ENCODE assay signal across 8 mouse cellular contexts in genomic region chr9:31279306-31279705, GRCm38 (mm10). TPM values are rescaled to one million over a fixed set of nuclear protein-coding genes. Genes with fewer than 3 reads are reported as not detected.
DNase-seq lines count a peak whose midpoint lies in the region; ATAC-seq and TF ChIP-seq lines count a peak whose summit lies in the region.

No protein-coding gene starts in this region.

- no peaks in the 10 kb centered on the region for H3K9me3 ChIP-seq in heart, embryonic 13.5 days
- H3K9me3 ChIP-seq in G1E (replicated peaks) = no peaks in the 10 kb centered on the region
- no peaks in the 10 kb centered on the region for H3K9me3 ChIP-seq in forebrain, embryonic 14.5 days (replicated peaks; ENCODE audit: control insufficient read depth, low read length)
- H3K9me3 ChIP-seq in liver, embryonic 15.5 days (replicated peaks) = no peaks in the 10 kb centered on the region

- DNase-seq in heart, postnatal 25 days (ENCODE audit: low spot score) = no peak
- no peak for DNase-seq in G1E (ENCODE audit: low spot score)
- no peak for DNase-seq in forebrain, embryonic 14.5 days (ENCODE audit: low spot score)
- DNase-seq in cerebellum, postnatal 14 days = no peak
- no peak for DNase-seq in cerebellum, adult 18-20 months

- peak overlapping the region; percentile 72 for H3K4me2 ChIP-seq in heart, embryonic 13.5 days
- H3K4me2 ChIP-seq in forebrain, embryonic 14.5 days (ENCODE audit: low read length) = peak overlapping the region; percentile 75
- peak overlapping the region; percentile 85 for H3K4me2 ChIP-seq in liver, embryonic 15.5 days

- H3K4me3 ChIP-seq in heart, embryonic 13.5 days = peak overlapping the region; percentile 87
- H3K4me3 ChIP-seq in G1E (ENCODE audit: low read depth, low read length) = peak overlapping the region; percentile 90
- H3K4me3 ChIP-seq in forebrain, embryonic 14.5 days (ENCODE audit: low read depth, low read length) = peak overlapping the region; percentile 85
- peak overlapping the region; percentile 95 for H3K4me3 ChIP-seq in liver, embryonic 15.5 days (replicated peaks)

- no peak for TF ChIP-seq CTCF in G1E (IDR thresholded peaks at IDR 0.05; ENCODE audit: low read depth, low read length)

- no peaks in the 10 kb centered on the region for H3K27me3 ChIP-seq in heart, embryonic 13.5 days (replicated peaks)
- H3K27me3 ChIP-seq in G1E (ENCODE audit: insufficient read depth, low read length) = no peaks in the 10 kb centered on the region
- H3K27me3 ChIP-seq in forebrain, embryonic 14.5 days (replicated peaks; ENCODE audit: control insufficient read depth, insufficient read depth, low read length) = no peaks in the 10 kb centered on the region
- no peaks in the 10 kb centered on the region for H3K27me3 ChIP-seq in liver, embryonic 15.5 days

- H3K9ac ChIP-seq in heart, embryonic 13.5 days = peak overlapping the region; percentile 98
- peak overlapping the region; percentile 100 for H3K9ac ChIP-seq in forebrain, embryonic 14.5 days (ENCODE audit: low read length)
- H3K9ac ChIP-seq in liver, embryonic 15.5 days = peak overlapping the region; percentile 98

- no peaks in the 10 kb centered on the region for H3K36me3 ChIP-seq in heart, embryonic 13.5 days
- peaks cover 6% of the 10 kb centered on the region for H3K36me3 ChIP-seq in G1E (replicated peaks)
- no peaks in the 10 kb centered on the region for H3K36me3 ChIP-seq in forebrain, embryonic 14.5 days (ENCODE audit: control insufficient read depth, insufficient read depth, low read length)
- no peaks in the 10 kb centered on the region for H3K36me3 ChIP-seq in liver, embryonic 15.5 days (replicated peaks)

- WGBS in heart, embryonic 13.5 days = 64% methylated on average over 2 of the region's 2 CpGs
- 64% methylated on average over 2 of the region's 2 CpGs for WGBS in forebrain, embryonic 14.5 days
- 65% methylated on average over 2 of the region's 2 CpGs for WGBS in liver, embryonic 15.5 days (ENCODE audit: insufficient replicate concordance)

- peak overlapping the region; percentile 98 for H3K27ac ChIP-seq in heart, embryonic 13.5 days (replicated peaks)
- peak overlapping the region; percentile 100 for H3K27ac ChIP-seq in forebrain, embryonic 14.5 days (ENCODE audit: low read depth, low read length)
- peak overlapping the region; percentile 97 for H3K27ac ChIP-seq in liver, embryonic 15.5 days (replicated peaks)

- no peak for ATAC-seq in heart, embryonic 13.5 days (ENCODE audit: extremely low read depth, insufficient number of reproducible peaks, low FRiP score, low TSS enrichment)
- ATAC-seq in G1E (ENCODE audit: extremely low read depth, insufficient number of reproducible peaks, low FRiP score, poor library complexity, severe bottlenecking) = no peak
- no peak for ATAC-seq in forebrain, embryonic 14.5 days
- no peak for ATAC-seq in liver, embryonic 15.5 days (ENCODE audit: insufficient read depth)
- ATAC-seq in megakaryocyte progenitor cell, adult 5-6 weeks (replicated peaks; ENCODE audit: poor library complexity) = no peak

- intact Hi-C loops in heart, postnatal 25 days (cut with DNase I) = loop anchor here (2.0 to 5.0 kb wide), 3 partner anchors 25 to 107 kb away; no protein-coding TSS in a partner anchor

- peaks cover 27% of the 10 kb centered on the region for H3K4me1 ChIP-seq in heart, embryonic 13.5 days
- H3K4me1 ChIP-seq in G1E (ENCODE audit: insufficient read depth, low read depth, low read length) = peaks cover 53% of the 10 kb centered on the region
- peaks cover 16% of the 10 kb centered on the region for H3K4me1 ChIP-seq in forebrain, embryonic 14.5 days (ENCODE audit: control insufficient read depth, insufficient read depth, low read length)
- peaks cover 58% of the 10 kb centered on the region for H3K4me1 ChIP-seq in liver, embryonic 15.5 days (replicated peaks)

RNA-seq across cellular contexts. Expression of gene Prdm10, which starts 1.0 kb away (rescaled TPM):
- 3.6 and 4.1 TPM in 2 replicates for polyA plus RNA-seq in heart, embryonic 13.5 days (2015; fragmentation: Nextera tagmentation; extraction: Ambion mirVana)
- 1 to 10 TPM; 5.1 to 5.4 TPM for total RNA-seq in heart, postnatal 25 days (2021)
- total RNA-seq in G1E (2014; fragmentation: Nextera tagmentation) = 12.0 and 19.9 TPM in 2 replicates
- total RNA-seq in G1E (2017) = 9.5 and 9.9 TPM in 2 replicates
- polyA plus RNA-seq in G1E (2012) = 3.6 and 5.3 TPM in 2 replicates
- polyA plus RNA-seq in forebrain, embryonic 14.5 days (2014; fragmentation: Nextera tagmentation; extraction: Ambion mirVana) = 7.3 and 9.7 TPM in 2 replicates
- 2.3 and 3.0 TPM in 2 replicates for polyA plus RNA-seq in liver, embryonic 15.5 days (2015; fragmentation: Nextera tagmentation; extraction: Ambion mirVana)
- total RNA-seq in megakaryocyte progenitor cell, adult 5-6 weeks (2015) = 8.9 and 11.7 TPM in 2 replicates
- total RNA-seq in megakaryocyte progenitor cell, adult 5-6 weeks (2017) = 9.2 and 10.6 TPM in 2 replicates
